Mouse (Mus musculus) CD8-positive naive resting alpha-beta T cell, adult 2 months (primary cell): ENCODE results near the gene Alpl.
A peak's percentile ranks its signal among the peaks of the same experiment; 100 is the strongest.

ENCODE experiments used
- DNase-seq, 2 experiments: peaks; one replicate each; pipeline ENCODE4 v3.0.0; 2022; ENCODE audit warnings: low read depth in 2 of 2, low spot score in 2 of 2

The Alpl gene

DNA sequence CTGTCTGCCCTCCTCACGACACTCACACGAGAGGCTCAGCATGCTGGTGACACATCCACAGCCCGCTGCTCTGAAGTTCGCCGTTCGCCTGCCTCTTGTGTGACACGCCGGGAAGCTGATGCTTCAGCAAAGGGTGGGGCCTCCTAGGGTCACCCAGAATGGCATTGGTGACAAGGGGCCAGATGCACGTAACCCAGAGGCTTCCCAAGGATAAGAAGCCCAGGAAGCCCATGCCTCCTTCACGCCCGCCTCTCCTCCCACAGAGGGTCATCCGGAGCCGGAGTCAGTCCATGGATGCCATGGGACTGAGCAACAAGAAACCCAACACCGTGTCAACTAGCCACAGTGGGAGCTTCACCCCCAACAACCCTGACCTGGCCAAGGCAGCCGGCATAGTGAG, 74.6 kb downstream of the Alpl start:
- DNase-seq, result no peak

DNA sequence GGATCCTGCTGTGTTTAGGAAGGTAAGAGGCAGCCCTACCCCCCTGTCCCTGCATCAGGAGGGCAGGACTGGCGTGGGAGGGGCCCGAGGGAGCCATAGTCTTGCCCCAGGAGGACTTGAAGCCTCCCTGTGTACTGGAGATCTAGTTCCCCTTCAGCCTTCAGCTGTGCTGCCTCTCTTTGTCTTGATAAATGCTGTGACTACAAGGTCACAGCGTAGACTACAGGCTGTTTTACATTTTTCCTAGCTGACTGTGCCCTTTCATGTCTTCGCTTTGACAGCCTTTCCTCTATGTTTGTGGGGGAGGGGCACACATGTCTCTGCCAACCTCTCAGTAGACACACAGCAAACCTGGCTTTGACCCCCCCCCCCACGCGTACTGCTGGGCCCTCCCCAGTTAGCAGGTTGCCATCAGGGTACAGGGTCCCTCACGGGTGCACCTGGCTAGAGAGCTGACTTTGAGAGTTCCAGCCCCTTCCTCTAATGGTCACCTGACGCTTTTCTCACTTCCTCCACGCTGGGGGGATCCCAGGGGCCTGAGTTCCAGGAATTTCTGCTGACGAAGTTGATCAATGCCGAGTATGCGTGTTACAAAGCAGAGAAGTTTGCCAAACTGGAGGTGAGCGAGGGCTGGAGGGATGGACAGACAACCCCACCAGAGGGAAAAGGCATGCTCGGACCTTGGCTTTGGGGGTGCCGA, 76.7 kb downstream of the Alpl start:
- DNase-seq, result no peak

DNA sequence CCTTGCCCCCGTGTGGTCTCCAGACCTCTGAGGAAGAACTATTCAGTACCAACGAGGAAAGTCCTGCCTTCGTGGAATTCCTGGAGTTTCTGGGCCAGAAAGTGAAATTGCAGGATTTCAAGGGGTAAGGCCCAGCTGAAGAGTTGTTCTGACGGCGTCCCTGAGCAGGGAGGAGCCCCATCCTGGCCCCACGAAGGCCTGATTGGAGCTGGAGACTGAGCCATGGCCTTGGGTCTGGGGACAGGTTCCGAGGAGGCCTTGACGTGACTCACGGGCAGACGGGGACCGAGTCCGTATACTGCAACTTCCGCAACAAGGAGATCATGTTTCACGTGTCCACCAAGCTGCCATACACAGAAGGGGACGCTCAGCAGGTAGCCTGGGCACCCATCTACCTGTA, 78.5 kb downstream of the Alpl start:
- no peak for DNase-seq

- DNase-seq, result no peak
Measured at GRCm38 (mm10) chr4:137717005-137717404, 79.2 kb downstream of the Alpl start.

GRCm38 (mm10) chr4:137714020-137714624, 82.1 kb downstream of the Alpl start:
- DNase-seq, result no peak

DNA sequence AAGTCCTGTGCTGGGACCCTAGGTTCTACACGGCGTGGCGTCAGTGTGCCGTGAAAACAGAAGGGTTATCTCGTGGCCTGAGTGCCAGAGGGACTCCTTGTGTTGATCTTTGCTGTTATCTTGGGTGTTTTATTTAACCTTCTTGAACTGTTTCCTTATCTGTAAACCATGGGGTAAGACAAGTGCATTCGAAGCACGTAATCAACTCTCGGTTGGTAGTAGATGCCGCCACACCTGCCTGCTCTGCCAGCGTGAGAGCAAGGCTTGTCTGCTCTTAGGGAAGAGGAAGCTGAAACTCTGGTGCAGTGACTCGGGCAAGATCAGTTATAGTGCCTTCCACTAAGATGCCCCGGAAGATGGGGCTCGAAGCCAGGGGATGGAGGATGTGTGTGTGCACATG, 83.2 kb downstream of the Alpl start:
- no peak for DNase-seq

DNA sequence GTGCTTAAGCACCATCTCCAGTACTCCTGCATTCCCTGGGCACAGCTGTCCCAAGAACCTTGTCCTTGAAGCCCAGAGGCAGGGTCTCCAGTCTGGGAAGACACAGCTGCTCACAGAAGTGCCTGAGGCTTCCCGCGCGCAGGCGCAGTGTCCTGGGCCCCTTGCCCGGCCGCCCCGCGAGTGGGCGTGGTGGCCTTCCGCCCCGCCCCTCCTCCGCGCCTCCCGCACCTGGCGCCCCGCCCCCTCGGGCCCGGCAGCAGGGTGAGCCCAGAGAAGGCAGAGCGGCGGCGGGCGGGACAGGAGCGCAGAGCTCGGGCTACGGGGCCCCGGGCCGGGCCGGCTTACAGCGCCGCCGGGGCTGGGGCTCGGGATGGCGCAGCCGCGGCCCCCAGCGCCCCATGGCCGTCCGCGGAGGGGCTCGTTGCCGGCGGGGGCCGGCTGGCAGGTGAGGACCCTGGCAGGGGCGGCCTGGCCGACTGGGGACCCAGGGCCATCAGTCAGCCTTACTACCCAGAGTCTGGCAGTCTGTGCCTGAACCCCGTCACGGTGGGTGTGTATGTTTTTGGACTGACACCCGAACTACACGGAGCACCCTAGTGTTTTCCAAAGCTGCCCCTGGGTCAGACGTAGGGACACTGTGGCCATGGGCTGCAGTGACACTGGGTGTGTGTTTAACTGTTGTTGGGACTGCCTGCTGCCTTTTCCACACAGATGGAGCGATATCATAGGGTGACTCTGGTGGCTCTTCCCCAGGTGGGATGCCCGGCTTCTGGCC, 88.8 kb downstream of the Alpl start:
- peak; percentile 55 to 62 for DNase-seq

DNA sequence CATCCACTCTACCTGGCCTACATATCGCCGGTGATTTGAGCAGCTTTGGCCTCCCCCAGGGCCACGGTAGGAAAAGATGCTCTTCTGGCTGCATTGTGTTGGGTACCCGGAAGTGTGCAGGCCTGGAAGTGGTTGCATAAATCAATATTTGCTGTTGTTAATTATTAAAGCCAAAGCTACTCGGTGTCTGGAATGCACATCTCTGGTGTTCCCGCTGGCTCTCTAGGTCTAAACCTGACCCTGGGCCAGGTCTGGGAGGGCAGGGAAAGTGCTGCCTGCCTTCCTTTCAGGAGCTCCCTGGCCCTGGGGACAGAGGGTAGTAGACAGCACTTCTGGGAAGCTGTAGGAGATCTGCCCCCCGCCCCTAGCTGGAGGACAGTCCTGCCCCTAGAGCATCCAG, 89.7 kb downstream of the Alpl start:
- DNase-seq, result no peak

DNA sequence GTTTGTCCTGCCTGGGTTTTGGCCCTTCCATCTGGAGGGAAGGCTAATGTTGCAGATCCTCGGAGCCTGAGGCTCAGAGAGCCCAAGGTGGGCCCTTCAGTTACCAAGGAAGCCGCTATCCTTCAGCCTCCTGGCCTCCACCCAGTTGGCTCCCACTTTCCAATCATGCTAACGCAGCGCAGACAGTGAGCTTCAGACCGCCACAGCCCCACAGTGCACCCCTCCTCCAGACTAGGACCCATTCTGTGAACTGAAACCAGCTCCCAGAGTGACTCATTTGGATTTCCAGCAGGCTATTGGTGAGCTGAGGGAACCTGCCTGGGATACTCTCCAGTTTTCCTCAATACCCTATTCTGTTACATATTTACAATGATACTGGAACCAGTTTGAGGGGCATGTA, 90.8 kb downstream of the Alpl start:
- no peak for DNase-seq

DNA sequence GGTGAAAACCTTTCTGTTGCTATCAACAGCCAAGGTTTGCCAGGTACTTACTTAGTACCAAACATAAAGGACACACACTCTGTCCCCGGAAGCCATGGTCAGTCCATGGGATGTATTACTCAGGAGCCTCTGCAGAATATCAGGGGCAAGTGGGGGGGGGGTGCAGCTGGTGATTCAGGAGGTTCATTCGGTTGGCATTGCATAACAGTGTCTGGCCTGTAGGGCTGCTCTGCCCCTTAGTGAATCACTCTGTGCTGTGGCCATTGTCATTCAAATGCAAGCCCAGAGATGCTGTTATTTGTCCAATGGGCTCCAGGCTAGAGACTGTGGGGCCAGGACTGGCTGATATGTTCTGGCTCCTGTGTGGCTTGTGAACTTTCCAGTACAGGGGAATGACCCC, 91.6 kb downstream of the Alpl start:
- no peak for DNase-seq

- no peak for DNase-seq
Measured at GRCm38 (mm10) chr4:137703077-137703476, 93.1 kb downstream of the Alpl start.

DNA sequence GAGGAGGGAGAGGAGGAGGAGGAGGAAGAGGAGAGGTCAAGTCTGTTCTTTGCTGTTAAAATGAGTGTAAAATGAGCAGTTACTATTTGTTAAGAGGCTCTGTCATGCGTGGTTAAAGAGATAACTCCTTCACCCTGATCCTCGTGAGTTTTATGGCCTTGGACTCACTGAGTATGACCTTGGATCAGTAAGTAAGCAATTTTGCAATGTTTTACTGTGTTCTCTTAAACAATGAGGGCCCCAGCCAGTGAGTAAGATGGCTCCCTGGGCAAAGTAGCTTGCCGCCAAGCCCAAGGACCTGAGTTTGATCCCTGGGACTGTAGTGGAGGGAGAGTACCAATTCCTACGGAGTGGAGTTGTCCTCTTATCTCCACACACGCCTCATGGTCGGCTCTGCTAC, 95.2 kb downstream of the Alpl start:
- no peak for DNase-seq

DNA sequence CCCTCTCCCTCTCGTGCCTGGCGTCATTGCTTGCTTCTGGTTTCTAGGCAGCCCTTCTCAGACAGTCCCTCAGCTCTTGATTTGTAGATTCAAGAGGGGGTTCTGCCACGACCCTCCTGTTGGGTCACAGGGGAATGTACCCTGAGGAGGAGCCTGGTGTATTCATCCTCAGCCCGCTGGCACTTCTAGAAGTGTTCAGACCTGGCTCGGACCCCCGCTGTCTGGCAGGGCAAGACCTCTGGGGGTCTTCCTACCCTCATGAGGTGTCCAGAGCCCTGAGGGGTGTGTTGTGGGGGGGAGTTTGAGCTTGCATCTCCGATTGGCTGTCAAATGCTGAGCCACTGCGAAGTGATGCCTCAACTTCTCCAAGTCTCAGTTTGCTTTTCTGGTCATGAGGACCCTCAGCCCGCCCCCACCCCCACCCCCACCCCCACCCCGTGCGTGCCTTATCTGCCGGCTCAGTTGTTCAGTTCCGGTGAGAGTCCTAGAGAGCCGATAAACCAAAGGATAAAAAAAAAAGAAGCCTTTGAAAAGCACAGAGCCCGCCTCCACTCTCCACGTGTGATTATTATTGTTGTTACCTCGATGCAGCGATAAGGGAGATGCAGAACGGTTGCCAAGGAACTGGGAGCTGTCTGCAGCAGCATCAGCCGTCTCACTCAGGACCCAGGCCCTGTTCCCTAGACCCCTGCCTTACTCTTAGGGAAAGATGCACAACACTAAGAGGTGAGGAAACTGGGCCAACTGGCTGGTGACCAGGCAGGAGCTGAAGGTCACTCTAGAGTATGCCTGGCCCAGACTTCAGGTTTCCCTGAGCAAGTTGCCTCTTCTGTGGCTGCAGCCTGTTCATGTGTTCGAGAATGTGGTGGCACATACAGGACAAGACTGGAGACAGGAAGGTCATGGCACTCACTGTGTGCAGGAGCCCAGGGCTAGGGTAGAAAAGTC, 96.6 kb downstream of the Alpl start:
- DNase-seq, result no peak

DNA sequence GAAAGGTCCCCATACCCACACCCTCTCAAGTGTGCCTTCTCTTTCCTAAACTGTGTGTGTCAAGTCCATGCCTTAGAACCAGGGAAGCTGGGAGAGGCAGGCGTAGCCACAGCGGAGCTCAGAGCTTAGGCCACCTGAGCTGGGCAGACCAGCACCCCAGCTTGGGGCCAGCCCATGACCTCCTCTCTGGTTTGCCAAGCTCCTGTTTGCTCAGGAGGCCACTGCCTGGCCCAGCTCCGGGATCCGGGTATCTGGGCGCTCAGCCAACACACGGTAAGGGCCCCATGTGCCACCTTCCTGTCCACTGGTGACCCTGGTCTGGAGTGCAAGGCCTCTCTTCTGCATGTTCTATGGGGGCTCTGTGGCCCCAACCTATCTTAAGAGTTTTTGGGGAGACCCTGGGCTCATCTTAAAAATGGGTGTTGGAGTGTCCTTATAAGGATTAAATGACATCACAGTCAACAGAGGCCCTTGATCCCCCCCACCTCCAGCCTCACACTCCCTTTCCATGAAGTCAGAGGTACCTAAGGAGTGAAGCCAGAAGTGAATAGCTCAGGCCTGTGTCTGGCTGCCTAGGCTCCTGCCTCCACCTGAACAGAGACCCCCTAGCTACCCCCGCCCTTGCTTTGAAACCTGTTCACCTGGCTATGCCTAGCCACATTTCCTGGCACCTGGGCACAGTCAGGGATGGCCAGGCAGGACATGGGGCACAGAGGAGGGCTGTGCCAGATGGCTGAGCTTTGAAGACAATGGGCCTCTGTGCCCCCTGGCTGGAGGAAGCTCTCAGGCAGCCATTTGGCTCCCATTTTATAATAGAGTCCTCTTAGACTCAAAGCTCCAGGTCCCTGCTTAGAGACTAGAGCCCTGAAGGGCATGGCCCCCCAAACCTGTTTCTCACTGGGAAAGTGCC, 97.9 kb downstream of the Alpl start:
- no peak for DNase-seq

DNA sequence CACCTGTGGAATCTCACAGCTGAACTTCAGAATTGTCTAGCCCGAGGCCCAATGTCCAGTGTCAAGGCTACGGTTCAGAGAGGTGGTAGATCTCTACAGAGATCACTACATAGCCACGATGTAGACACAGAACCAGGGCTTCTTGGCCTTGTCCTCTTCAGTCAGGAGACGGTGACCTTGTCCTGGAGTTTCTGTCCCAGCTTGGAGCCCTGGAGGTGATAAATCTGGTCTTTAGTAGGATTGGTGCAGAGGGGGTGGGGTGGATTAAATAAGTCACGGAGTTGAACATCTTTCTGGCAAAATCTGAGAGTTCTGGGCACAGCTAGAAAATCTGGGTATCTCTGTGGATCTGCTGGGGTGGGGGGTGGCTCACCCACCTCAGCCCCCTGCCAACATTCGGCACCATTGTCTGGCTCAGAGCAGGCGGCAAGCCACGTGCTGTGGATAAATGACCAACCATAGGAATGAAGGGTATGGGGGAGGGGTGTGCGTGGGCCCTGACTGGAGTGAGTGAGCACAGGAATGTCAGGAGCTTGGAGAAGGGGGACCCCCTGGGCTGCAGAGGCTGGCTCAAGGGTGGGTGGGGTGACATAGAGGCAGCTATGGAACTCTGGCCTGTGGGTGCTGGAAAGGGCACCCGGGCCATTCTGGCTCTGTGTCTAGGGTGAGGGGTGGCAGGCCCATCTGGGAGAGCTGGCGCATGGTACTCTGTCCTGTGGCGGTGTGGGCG, 98.9 kb downstream of the Alpl start:
- DNase-seq, result no peak

- no peak for DNase-seq
Measured at GRCm38 (mm10) chr4:137695900-137696299, 100.3 kb downstream of the Alpl start.

DNA sequence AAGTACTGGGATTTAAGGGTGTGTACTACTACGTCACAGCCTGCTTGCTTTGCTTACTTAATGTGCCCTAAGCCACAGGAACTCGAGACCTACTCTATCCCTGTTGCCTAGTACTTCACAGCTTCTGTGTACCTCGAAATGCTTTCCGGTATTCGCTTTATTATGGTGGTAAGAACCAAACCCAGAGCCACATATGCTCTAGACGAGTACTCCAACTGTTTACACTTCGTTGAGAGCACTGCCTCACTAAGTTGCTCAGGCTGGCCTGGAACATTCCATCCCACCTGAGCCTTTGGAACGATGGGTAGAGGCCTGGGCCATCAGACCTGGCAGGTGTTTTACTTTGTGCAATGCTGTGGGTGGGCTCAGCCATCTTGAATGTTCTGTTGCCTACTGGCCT, 100.9 kb downstream of the Alpl start:
- DNase-seq, result no peak

- DNase-seq, result no peak
Measured at GRCm38 (mm10) chr4:137692107-137692902, 103.9 kb downstream of the Alpl start.
